Mouse (Mus musculus) heart, postnatal 10 days (tissue): ENCODE results near the gene Ppp6c. TPM values are rescaled to one million over a fixed set of nuclear protein-coding genes. Genes with fewer than 3 reads are reported as not detected.
"Not testable (repeated sequence)": the region's sequence is repeated elsewhere in the genome, so short reads cannot be mapped to it uniquely, and the experiment has no call there.

ENCODE experiments used
- DNase-seq, 2 experiments: peaks; one replicate each; pipeline ENCODE4 v3.0.0; 2021
- intact Hi-C: fragments of 180-260 bp; cut with DNase I; formaldehyde crosslinking; loops from one replicate; pipeline ENCODE4 v1.15.1; 2025
- total RNA-seq, 2 experiments: library from RNA; stranded (reverse); gene quantifications; 2 replicates each; pipeline ENCODE4 v1.2.3; 2021

The Ppp6c gene
- total RNA-seq, result 10 to 100 TPM; 65.4 to 70.0 TPM

GRCm38 (mm10) chr2:39226019-39226640 lies at the start of gene Ppp6c:
TSS of gene Ppp6c (minus strand) at chr2:39226451.
- DNase-seq, result peak; percentile 95 to 96
- intact Hi-C loops, result no loop called here

GRCm38 (mm10) chr2:39268357-39268756 lies 42.1 kb upstream of the Ppp6c start:
- peak; percentile 17 to 33 for DNase-seq
- intact Hi-C loops, result loop anchor here (1.0 kb wide), 1 partner anchor 105 kb away; no protein-coding TSS in a partner anchor

GRCm38 (mm10) chr2:39252275-39252674 lies 26.0 kb upstream of the Ppp6c start:
- intact Hi-C loops, DNase-seq: not testable (repeated sequence)

GRCm38 (mm10) chr2:39246862-39247261 lies 20.6 kb upstream of the Ppp6c start:
- DNase-seq, intact Hi-C loops: not testable (repeated sequence)

DNA sequence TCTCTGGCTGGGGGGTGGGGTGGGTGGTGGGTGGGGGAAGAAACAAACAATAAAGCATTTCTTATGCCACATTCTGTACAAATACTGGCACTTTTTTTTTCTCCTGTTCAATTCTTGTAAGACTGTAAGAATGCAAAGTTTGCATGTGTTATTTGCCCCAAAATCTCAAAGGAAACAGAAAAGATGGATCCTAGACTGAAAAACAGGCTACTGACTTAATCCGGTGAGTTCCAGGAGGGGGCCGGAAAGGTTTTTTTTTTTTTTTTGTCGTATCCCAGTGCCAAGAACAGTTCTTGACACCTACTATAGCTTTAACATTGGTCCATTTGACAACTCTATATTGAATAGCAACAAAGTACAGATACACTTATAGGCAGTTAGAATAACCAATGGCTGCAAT lies 480 bp upstream of the Ppp6c start:
- intact Hi-C loops, result no loop called here

GRCm38 (mm10) chr2:39225331-39226018 lies 776 bp downstream of the Ppp6c start:
- DNase-seq, result peak in 1 of 2 experiments; percentile 70
- intact Hi-C loops, result not testable (repeated sequence)

More for the DNA sequence above, 480 bp upstream of the Ppp6c start:
- no peak for DNase-seq

GRCm38 (mm10) chr2:39224621-39225020 lies 1.6 kb downstream of the Ppp6c start:
- no peak for DNase-seq
- intact Hi-C loops, result no loop called here

DNA sequence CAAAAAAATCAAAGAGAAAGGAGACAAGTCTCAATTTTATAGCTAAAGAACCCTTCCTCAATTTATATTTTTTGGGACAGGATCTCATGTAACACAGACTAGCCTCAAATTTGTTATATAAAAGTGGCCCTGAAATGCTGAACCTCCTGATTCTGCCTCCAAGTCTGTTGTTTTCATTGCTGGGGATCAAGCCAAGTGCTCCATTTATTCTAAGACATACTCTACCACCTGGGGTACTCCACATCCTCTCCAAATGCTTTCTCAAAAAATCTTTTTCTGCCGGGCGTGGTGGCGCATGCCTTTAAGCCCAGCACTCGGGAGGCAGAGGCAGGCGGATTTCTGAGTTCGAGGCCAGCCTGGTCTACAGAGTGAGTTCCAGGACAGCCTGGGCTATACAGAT lies 6.2 kb downstream of the Ppp6c start:
- DNase-seq, result no peak
- intact Hi-C loops, result no loop called here

GRCm38 (mm10) chr2:39219034-39219433 lies 7.2 kb downstream of the Ppp6c start:
- DNase-seq, result no peak
- intact Hi-C loops, result no loop called here

GRCm38 (mm10) chr2:39217150-39217549 lies 9.1 kb downstream of the Ppp6c start:
- DNase-seq, result no peak
- intact Hi-C loops, result no loop called here

GRCm38 (mm10) chr2:39210738-39211137 lies 15.5 kb downstream of the Ppp6c start:
- intact Hi-C loops, result no loop called here

DNA sequence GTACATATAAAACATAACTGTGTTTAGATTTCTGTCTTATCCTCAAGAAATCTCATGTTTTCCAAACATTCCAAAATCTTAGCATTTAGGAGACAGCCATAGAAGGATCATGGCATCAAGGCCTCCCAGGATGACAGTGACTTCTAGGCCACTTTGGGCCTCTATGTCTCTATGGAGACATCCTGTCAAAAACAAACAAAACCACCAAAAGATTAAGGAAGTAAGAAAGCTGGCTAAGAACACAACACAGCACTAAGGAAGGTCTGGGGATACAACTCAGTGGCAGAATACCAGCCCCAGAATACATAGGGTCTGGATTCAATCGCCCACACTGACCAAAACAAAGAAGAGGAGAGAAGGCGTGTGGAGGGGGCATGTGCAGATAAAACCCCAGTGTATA lies 22.9 kb downstream of the Ppp6c start:
- intact Hi-C loops, result no loop called here
- no peak for DNase-seq

More at GRCm38 (mm10) chr2:39210738-39211137, 15.5 kb downstream of the Ppp6c start:
- no peak for DNase-seq

GRCm38 (mm10) chr2:39194809-39195208 lies 31.4 kb downstream of the Ppp6c start:
- intact Hi-C loops, result no loop called here
- DNase-seq, result no peak

DNA sequence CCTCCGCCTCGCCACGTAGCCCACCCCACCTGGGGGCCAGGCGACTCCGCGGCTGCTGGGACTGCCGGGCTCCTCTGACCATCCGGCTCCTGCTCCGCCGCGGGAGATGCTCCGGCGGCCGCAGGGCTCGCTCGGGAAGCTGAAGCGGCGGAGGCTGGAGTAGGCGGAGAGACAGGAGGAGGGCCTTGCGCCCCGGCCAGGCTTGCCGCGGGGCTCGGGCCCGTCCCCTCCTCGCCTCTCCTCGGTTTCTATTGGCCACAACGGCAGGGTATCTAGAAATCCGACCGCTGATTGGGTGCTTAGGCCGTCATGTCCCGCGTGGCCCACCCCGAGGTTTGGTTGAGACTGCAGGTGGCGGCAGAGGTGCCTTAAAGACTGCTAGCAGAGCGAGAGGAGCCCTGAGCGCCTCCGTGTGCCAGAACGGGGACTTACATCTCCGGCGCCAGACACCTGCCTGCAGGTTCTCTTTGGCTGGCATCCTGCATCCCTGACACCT lies 35.6 kb downstream of the Ppp6c start, which contains the start of gene Scai:
Gene Scai, minus strand, starts transcription at position 174 of the 496 bp plus-strand sequence.
- intact Hi-C loops, result loop anchor here (2.0 kb wide), 1 partner anchor 126 kb away; the partner anchor contains the start of gene Golga1
- DNase-seq, result peak; percentile 97 to 99

- no peak for DNase-seq
- intact Hi-C loops, result loop anchor here (2.0 kb wide), 1 partner anchor 125 kb away; the partner anchor contains the start of gene Golga1
These were observed 36.2 kb downstream of the Ppp6c start for GRCm38 (mm10) chr2:39189961-39190560.

GRCm38 (mm10) chr2:39185942-39186341 lies 40.3 kb downstream of the Ppp6c start:
- intact Hi-C loops, result no loop called here
- DNase-seq, result no peak

DNA sequence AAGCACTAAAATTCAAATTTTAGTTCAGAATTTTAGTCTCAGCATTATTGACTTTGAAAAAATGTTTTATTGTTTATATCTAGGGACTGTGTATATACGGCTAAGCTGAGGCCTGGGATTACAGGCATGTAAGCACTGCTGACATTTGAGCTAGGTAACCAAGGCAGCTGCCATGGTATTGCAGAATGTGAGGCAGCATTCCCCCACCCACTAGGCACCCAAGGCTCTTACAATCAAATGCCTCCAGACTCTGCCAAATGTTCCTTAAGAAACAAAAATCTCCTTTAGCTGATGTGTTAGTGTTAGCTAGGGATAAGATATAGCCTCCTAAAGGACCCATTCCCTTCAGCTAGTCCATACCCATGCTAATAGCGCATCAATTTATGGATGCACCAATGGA lies 42.7 kb downstream of the Ppp6c start:
- intact Hi-C loops, result no loop called here
- no peak for DNase-seq

DNA sequence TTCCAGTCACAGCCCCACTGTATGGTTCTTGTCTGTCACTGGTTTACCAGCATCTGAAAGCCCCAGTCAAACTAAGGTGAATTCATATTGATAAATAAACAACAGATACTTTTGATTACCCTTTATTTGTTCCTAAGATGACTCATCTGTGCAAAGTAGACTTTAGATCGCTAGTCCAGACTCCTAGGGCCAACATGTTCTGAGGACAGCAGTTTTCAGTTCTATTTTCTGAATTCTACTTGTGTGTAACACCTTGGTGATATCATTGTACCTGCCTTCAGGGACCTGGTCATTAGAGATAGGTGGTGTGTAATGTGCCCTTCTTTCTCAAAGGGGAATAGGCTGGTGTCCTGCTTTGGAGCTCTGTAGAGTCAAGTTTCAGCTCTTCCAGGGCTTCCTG lies 65.3 kb downstream of the Ppp6c start:
- intact Hi-C loops, result no loop called here
- no peak for DNase-seq

GRCm38 (mm10) chr2:39157916-39158315 lies 68.3 kb downstream of the Ppp6c start:
- intact Hi-C loops, result no loop called here
- DNase-seq, result no peak

GRCm38 (mm10) chr2:39156821-39157220 lies 69.4 kb downstream of the Ppp6c start:
- intact Hi-C loops, result no loop called here
- no peak for DNase-seq

DNA sequence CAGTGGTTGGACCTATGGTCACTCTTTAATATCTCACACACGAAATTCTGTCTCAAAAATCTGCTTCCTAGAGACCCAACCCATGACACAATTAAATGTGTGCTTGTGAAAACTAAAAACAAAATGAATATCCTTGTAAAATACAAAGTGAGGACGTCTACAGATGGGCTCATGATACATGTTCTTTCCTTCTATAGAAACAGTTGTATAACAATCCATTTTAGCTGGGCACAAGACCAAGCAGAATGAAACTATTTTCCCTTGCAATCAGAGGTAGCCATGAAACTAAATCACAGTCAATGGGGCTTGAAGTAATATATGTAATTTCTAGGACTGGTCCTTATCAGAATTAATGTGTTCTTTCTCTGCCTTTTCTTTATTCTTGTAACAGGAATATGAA lies 75.3 kb downstream of the Ppp6c start:
- intact Hi-C loops, result no loop called here
- no peak for DNase-seq
